8 mouse cellular contexts compared by ENCODE assay signal in the genomic region with DNA sequence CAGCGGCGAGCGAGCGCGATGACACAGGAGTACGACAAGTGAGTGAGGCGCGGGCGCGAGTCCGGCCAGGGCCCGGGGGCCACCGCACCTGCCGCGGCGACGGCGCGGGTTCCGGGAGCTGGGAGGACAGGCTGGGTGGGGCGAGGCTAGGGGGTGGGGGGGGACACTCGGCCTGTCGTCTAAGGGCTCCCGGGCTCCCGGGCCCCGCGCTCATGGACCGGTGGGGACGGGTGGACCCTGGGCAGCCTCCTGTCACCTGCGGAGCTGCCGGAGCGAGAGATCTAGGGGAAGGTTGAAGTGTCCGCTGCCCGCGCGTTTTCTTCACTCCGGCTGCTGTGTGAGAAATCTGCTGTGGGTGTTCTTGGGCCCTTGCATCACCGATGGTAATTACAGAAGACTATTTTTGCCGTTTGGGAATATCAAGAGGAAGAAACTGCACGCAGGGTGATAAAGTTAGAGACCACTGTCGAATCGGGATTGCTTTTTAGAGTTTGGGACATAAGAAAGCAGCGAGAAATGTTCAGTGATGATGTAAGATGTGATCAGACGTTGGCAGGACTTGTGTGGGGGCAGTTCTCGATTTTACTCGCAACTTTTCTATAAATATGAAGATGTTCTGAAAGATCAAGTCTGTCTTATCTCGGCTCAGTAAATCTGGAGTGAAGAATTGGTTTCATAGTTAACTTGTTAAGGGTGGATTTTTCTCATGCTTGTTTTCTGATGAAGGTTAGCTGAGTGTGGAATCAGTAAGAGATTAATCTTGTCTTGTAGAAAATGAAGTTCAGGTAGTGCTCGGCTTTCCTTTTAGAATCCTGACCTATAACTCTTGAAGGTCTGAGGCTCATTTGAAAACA. TPM values are rescaled to one million over a fixed set of nuclear protein-coding genes. Genes with fewer than 3 reads are reported as not detected.
A peak's percentile ranks its signal among the peaks of the same experiment; 100 is the strongest.
DNase-seq lines count a peak whose midpoint lies in the region; ATAC-seq and TF ChIP-seq lines count a peak whose summit lies in the region.

No protein-coding gene starts in this region.

- ATAC-seq in activated CD4-positive, CD25-positive, alpha-beta regulatory T cell, adult 4 months, result peak; percentile 9
- peak; percentile 14 for ATAC-seq in liver, embryonic 16.5 days (ENCODE audit: low read depth)

- no peaks in the 10 kb centered on the region for H3K9me3 ChIP-seq in liver, embryonic 16.5 days (replicated peaks; ENCODE audit: control insufficient read depth, low read length)

- peaks cover 44% of the 10 kb centered on the region for H3K27me3 ChIP-seq in liver, embryonic 16.5 days (ENCODE audit: control insufficient read depth, insufficient read depth, low read depth, low read length)

- H3K4me1 ChIP-seq in liver, embryonic 16.5 days (ENCODE audit: control insufficient read depth, low read depth, low read length), result peaks cover 11% of the 10 kb centered on the region

- intact Hi-C loops in gastrocnemius, postnatal 14 days (cut with DNase I; ENCODE audit: low total_unique reads), result no loop called here

- WGBS in liver, embryonic 16.5 days (ENCODE audit: insufficient replicate concordance), result 6% methylated on average over 37 of the region's 48 CpGs

- H3K36me3 ChIP-seq in liver, embryonic 16.5 days (ENCODE audit: control insufficient read depth, insufficient read depth), result no peaks in the 10 kb centered on the region

- DNase-seq in layer of hippocampus, adult 2 months (ENCODE audit: low spot score in 2 of 2), result peak in 1 of 2 experiments; percentile 40
- no peak for DNase-seq in layer of hippocampus, adult 9-10 months (ENCODE audit: low spot score)
- peak; percentile 28 to 44 for DNase-seq in frontal cortex, postnatal 36 days (ENCODE audit: low spot score in 2 of 2)
- no peak for DNase-seq in spleen, postnatal 14 days (ENCODE audit: low spot score in 2 of 2)
- no peak for DNase-seq in gastrocnemius, postnatal 14 days
- DNase-seq in cerebellum, adult 9-11 months, result no peak

- no peak for TF ChIP-seq CTCF in layer of hippocampus, adult 2 months (conservative IDR thresholded peaks at IDR 0.05)

- peak overlapping the region; percentile 87 for H3K27ac ChIP-seq in layer of hippocampus, adult 2 months
- H3K27ac ChIP-seq in liver, embryonic 16.5 days (ENCODE audit: low read length), result no peak overlapping the region

- peak overlapping the region; percentile 83 for H3K4me3 ChIP-seq in layer of hippocampus, adult 2 months
- peak overlapping the region; percentile 73 for H3K4me3 ChIP-seq in liver, embryonic 16.5 days (ENCODE audit: low read depth, low read length)

- H3K9ac ChIP-seq in liver, embryonic 16.5 days (ENCODE audit: low read depth, low read length), result peak overlapping the region; percentile 74

- H3K4me2 ChIP-seq in liver, embryonic 16.5 days (ENCODE audit: low read depth, low read length), result peak overlapping the region; percentile 99

RNA-seq across cellular contexts. Expression of a gene that starts 0.6 kb away (rescaled TPM):
- total RNA-seq in layer of hippocampus, adult 2 months (2021), result 10 to 100 TPM; 30.2 to 32.5 TPM
- polyA plus RNA-seq in activated CD4-positive, CD25-positive, alpha-beta regulatory T cell, adult 4 months (2017; shearing (Covaris generic)), result 1 to 10 TPM; 4.5 to 4.6 TPM
- 0.42 and 0.46 TPM in 2 replicates for polyA plus RNA-seq in liver, embryonic 16.5 days (2015; fragmentation: Nextera tagmentation; extraction: Ambion mirVana)
- under 1 TPM; 0.16 to 0.22 TPM for total RNA-seq in gastrocnemius, postnatal 14 days (2021)

Comparison
In these comparisons a context has a peak if more than half of its experiments do, and no peak if none do; other contexts are left out.
1. DNase-seq: peak in frontal cortex, postnatal 36 days (2 of 2); none in layer of hippocampus, adult 9-10 months (single experiment), spleen, postnatal 14 days (0 of 2), gastrocnemius, postnatal 14 days (single experiment) and cerebellum, adult 9-11 months (single experiment).
2. RNA of a gene that starts 0.6 kb away (total RNA-seq): 30.2 to 32.5 TPM in layer of hippocampus, adult 2 months; 0.16 to 0.22 TPM in gastrocnemius, postnatal 14 days; every median in the first group is over 10 times any median in the second.